Mouse (Mus musculus): Measurements from ENCODE around the gene Zfp422. TPM values are rescaled to one million over a fixed set of nuclear protein-coding genes. Genes with fewer than 3 reads are reported as not detected.

The Zfp422 gene
- polyA plus RNA-seq, 1 experiment from 2014 or later: 228 TPM

GRCm38 (mm10) chr6:116666892-116667291 is 38.1 kb upstream of the Zfp422 start:
- ATAC-seq (ENCODE audit: low FRiP score, low read depth): no peak
- Histone ChIP-seq H3K4me1 (peaks cover 21% of the 10 kb centered on the region), H3K9ac (no peak overlapping the region), H3K27ac (no peak overlapping the region), H3K36me3 (no peaks in the 10 kb centered on the region), H3K4me3 (no peak overlapping the region), H3K4me2 (replicated peaks) (no peak overlapping the region), H3K9me3 (no peaks in the 10 kb centered on the region), H3K27me3 (peaks cover 13% of the 10 kb centered on the region; the same call in 1 of the 2 replicates)
- 68% methylated on average over 3 of the region's 3 CpGs for WGBS

GRCm38 (mm10) chr6:116666085-116666750 is 37.4 kb upstream of the Zfp422 start:
- Histone ChIP-seq H3K36me3 (no peaks in the 10 kb centered on the region), H3K27ac (no peak overlapping the region), H3K4me1 (peaks cover 15% of the 10 kb centered on the region), H3K4me3 (no peak overlapping the region), H3K27me3 (peaks cover 6% of the 10 kb centered on the region; the same call in 1 of the 2 replicates), H3K9ac (no peak overlapping the region), H3K4me2 (replicated peaks) (no peak overlapping the region), H3K9me3 (no peaks in the 10 kb centered on the region)
- no peak for ATAC-seq (ENCODE audit: low FRiP score, low read depth)
- 85% methylated on average over 12 of the region's 12 CpGs for WGBS

- WGBS: 76% methylated on average over 3 of the region's 3 CpGs
- H3K9me3 ChIP-seq: no peaks in the 10 kb centered on the region
- H3K27me3 ChIP-seq: no peaks in the 10 kb centered on the region
- H3K27ac ChIP-seq: no peak overlapping the region
- H3K36me3 ChIP-seq: no peaks in the 10 kb centered on the region
- H3K4me3 ChIP-seq: no peak overlapping the region
- H3K4me1 ChIP-seq: peaks cover 2% of the 10 kb centered on the region; the same call in 1 of the 2 replicates
- no peak overlapping the region for H3K4me2 ChIP-seq (replicated peaks)
- no peak overlapping the region for H3K9ac ChIP-seq
- no peak for ATAC-seq (ENCODE audit: low FRiP score, low read depth)
Measured at GRCm38 (mm10) chr6:116664830-116665229, 36.0 kb upstream of the Zfp422 start.

- no peak overlapping the region for H3K27ac ChIP-seq
Measured at GRCm38 (mm10) chr6:116664031-116664430, 35.2 kb upstream of the Zfp422 start.

GRCm38 (mm10) chr6:116663364-116663763 is 34.6 kb upstream of the Zfp422 start:
- Histone ChIP-seq H3K27me3 (no peaks in the 10 kb centered on the region), H3K9ac (no peak overlapping the region), H3K4me3 (no peak overlapping the region), H3K4me2 (replicated peaks) (no peak overlapping the region), H3K4me1 (no peaks in the 10 kb centered on the region), H3K27ac (no peak overlapping the region), H3K9me3 (no peaks in the 10 kb centered on the region), H3K36me3 (no peaks in the 10 kb centered on the region)
- ATAC-seq (ENCODE audit: low FRiP score, low read depth): no peak
- 70% methylated on average over 2 of the region's 2 CpGs for WGBS

More at GRCm38 (mm10) chr6:116664031-116664430, 35.2 kb upstream of the Zfp422 start:
- no peaks in the 10 kb centered on the region for H3K9me3 ChIP-seq
- H3K4me1 ChIP-seq: no peaks in the 10 kb centered on the region
- ATAC-seq (ENCODE audit: low FRiP score, low read depth): no peak
- WGBS: 83% methylated on average over 6 of the region's 6 CpGs
- H3K4me3 ChIP-seq: no peak overlapping the region
- H3K9ac ChIP-seq: no peak overlapping the region
- H3K36me3 ChIP-seq: no peaks in the 10 kb centered on the region
- no peak overlapping the region for H3K4me2 ChIP-seq (replicated peaks)
- H3K27me3 ChIP-seq: no peaks in the 10 kb centered on the region

GRCm38 (mm10) chr6:116653684-116654454 is 25.1 kb upstream of the Zfp422 start:
- no peak overlapping the region for H3K4me2 ChIP-seq (replicated peaks)
- no peak overlapping the region for H3K4me3 ChIP-seq
- peaks cover 8% of the 10 kb centered on the region for H3K4me1 ChIP-seq
- 0 out of 2 replicates have a peak, but pooled peaks cover 3% of the 10 kb centered on the region for H3K27me3 ChIP-seq
- H3K9me3 ChIP-seq: peaks cover 3% of the 10 kb centered on the region; the same call in 1 of the 2 replicates
- no peak overlapping the region for H3K9ac ChIP-seq
- WGBS: 60% methylated on average over 9 of the region's 9 CpGs
- no peaks in the 10 kb centered on the region for H3K36me3 ChIP-seq
- ATAC-seq (ENCODE audit: low FRiP score, low read depth): peak; percentile 67
- H3K27ac ChIP-seq: no peak overlapping the region

- H3K27ac ChIP-seq: no peak overlapping the region
- peaks cover 8% of the 10 kb centered on the region for H3K4me1 ChIP-seq
- H3K27me3 ChIP-seq: 0 out of 2 replicates have a peak, but pooled peaks cover 3% of the 10 kb centered on the region
- H3K9ac ChIP-seq: no peak overlapping the region; the same call in 1 of the 2 replicates
- H3K4me3 ChIP-seq: no peak overlapping the region
- peaks cover 3% of the 10 kb centered on the region; the same call in 1 of the 2 replicates for H3K9me3 ChIP-seq
- H3K36me3 ChIP-seq: no peaks in the 10 kb centered on the region
- WGBS: 66% methylated on average over 3 of the region's 3 CpGs
- no peak for ATAC-seq (ENCODE audit: low FRiP score, low read depth)
- H3K4me2 ChIP-seq (replicated peaks): no peak overlapping the region
Measured at GRCm38 (mm10) chr6:116653191-116653590, 24.4 kb upstream of the Zfp422 start.

GRCm38 (mm10) chr6:116651437-116652118 is 22.8 kb upstream of the Zfp422 start:
- H3K9me3 ChIP-seq: peaks cover under 1% of the 10 kb centered on the region; the same call in 1 of the 2 replicates
- no peak overlapping the region for H3K27ac ChIP-seq
- no peak overlapping the region for H3K4me2 ChIP-seq (replicated peaks)
- H3K27me3 ChIP-seq: 0 out of 2 replicates have a peak, but pooled peaks cover 3% of the 10 kb centered on the region
- no peak overlapping the region; the same call in 1 of the 2 replicates for H3K9ac ChIP-seq
- no peak overlapping the region for H3K4me3 ChIP-seq
- H3K4me1 ChIP-seq: peaks cover 8% of the 10 kb centered on the region
- no peaks in the 10 kb centered on the region for H3K36me3 ChIP-seq
- no peak for ATAC-seq (ENCODE audit: low FRiP score, low read depth)
- 70% methylated on average over 20 of the region's 20 CpGs for WGBS

GRCm38 (mm10) chr6:116650406-116650805 is 21.6 kb upstream of the Zfp422 start, which contains the start of gene Depp1:
Depp1 (plus strand) TSS chr6:116650609.
- H3K4me3 ChIP-seq: no peak within 1 kb of the TSS
- no peaks in the 10 kb centered on the region for H3K9me3 ChIP-seq
- H3K4me2 ChIP-seq (replicated peaks): 0 out of 2 replicates have a peak within 1 kb of the TSS, but pooled peaks have one; percentile 3
- H3K9ac ChIP-seq: peak within 1 kb of the TSS; percentile 10; the same call in 1 of the 2 replicates
- 0 out of 2 replicates have a peak, but pooled peaks cover 3% of the 10 kb centered on the region for H3K27me3 ChIP-seq
- peaks cover 8% of the 10 kb centered on the region for H3K4me1 ChIP-seq
- H3K36me3 ChIP-seq: no peaks in the 10 kb centered on the region
- peak; percentile 49; the same call in 1 of the 2 replicates for ATAC-seq (ENCODE audit: low FRiP score, low read depth)
- H3K27ac ChIP-seq: no peak within 1 kb of the TSS
- 36% methylated on average over 6 of the region's 6 CpGs for WGBS

- H3K4me2 ChIP-seq (replicated peaks): no peak overlapping the region
- no peak for ATAC-seq (ENCODE audit: low FRiP score, low read depth)
- H3K9me3 ChIP-seq: no peaks in the 10 kb centered on the region
- H3K36me3 ChIP-seq: no peaks in the 10 kb centered on the region
- H3K4me1 ChIP-seq: peaks cover 8% of the 10 kb centered on the region
- 83% methylated on average over 7 of the region's 7 CpGs for WGBS
- H3K4me3 ChIP-seq: no peak overlapping the region
- H3K9ac ChIP-seq: no peak overlapping the region
- H3K27ac ChIP-seq: no peak overlapping the region
- 0 out of 2 replicates have a peak, but pooled peaks cover 3% of the 10 kb centered on the region for H3K27me3 ChIP-seq
Measured at GRCm38 (mm10) chr6:116649811-116650210, 21.0 kb upstream of the Zfp422 start.

- no peak for ATAC-seq (ENCODE audit: low FRiP score, low read depth)
- Histone ChIP-seq H3K4me2 (replicated peaks) (no peak overlapping the region), H3K4me3 (no peak overlapping the region), H3K27ac (no peak overlapping the region), H3K9me3 (no peaks in the 10 kb centered on the region), H3K27me3 (no peaks in the 10 kb centered on the region), H3K9ac (no peak overlapping the region), H3K4me1 (peaks cover 8% of the 10 kb centered on the region), H3K36me3 (no peaks in the 10 kb centered on the region)
- 90% methylated on average over 12 of the region's 12 CpGs for WGBS
Measured at GRCm38 (mm10) chr6:116647763-116648162, 19.0 kb upstream of the Zfp422 start.
